Mouse (Mus musculus) brain, embryonic 18.5 days (tissue): ENCODE measurements at regions not wholly inside any gene's neighbourhood (a gene's known extent, or its start where the extent isn't known, plus 50 kb on each side); places are given as distances from the start of the nearest gene placed in this dataset.

ENCODE experiments used
- DNase-seq: peaks from one replicate; pipeline ENCODE4 v3.0.0-alpha.2; 2012; ENCODE audit warnings: low read depth, low spot score

DNA sequence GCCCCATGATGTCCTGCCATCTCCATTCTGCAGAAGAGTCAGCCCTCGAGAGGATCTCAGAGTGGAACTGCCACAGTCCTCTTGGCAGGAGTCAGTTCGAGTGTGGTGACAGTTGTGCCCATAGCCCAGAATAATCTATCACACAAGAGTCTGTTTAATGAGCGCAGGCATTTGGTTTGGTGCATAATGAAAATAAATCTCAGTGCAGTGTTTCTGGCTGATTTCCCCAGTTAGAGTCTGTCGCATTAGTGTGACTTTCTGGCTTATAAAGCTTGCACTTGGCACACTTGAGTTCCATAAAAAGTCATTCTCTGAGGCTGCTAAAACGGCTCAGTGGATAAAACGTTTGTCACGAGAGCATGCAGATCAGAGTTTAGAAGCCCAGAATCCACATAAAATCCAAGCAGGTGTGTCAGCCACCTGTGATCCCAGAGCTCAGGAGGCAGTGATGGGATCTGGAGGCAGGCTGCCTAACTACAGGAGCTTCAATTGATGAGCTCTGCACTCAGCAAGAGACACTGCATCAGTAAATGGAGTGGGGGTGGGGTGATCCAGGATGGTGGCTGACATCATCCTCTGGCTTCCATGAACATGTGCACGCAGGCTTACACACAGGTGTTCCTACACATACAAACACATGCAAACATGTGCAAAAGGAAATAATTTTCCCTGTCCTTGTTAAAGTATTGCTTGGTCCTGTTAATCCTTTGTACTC lies 578.5 kb downstream of the Plekhb2 start:
- DNase-seq: peak; percentile 1

GRCm38 (mm10) chr1:35429471-35429870 lies 579.7 kb downstream of the Plekhb2 start:
- no peak for DNase-seq

- no peak for DNase-seq
Observed at GRCm38 (mm10) chr1:35435721-35436120, 585.9 kb downstream of the Plekhb2 start.

- no peak for DNase-seq
Observed at GRCm38 (mm10) chr1:35447345-35447744, 597.6 kb downstream of the Plekhb2 start.

DNA sequence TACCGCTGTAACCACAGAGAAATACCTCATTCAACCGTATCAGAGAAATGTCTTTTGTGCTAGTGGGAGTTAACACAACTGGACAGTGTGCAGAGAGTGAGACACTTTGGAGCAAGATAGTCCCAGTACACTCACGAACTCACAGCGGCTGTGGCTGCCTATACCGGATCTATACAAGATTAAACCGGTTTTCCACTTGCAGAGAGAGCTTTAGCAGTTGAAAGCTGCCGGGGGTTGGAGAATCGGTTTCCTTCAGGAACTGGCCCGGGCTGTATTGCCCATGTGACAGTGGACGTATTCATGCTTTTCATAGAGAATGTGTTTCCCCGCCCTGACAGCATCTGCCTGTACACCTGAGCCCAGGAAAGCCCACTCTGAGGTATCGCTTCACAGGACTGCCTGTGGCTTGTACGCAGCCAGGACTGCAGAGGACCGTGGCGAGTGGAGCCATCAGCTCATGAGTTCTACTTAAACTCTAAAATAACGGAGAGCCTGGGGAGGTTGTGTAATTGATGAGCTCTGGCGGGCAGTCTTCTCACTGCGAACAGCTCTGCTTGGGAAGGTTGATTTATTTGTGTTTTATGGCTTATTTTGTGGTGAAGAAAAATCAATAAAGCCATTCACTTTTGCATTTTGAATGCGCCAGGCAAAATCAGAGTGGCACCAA lies 602.8 kb downstream of the Plekhb2 start:
- no peak for DNase-seq

DNA sequence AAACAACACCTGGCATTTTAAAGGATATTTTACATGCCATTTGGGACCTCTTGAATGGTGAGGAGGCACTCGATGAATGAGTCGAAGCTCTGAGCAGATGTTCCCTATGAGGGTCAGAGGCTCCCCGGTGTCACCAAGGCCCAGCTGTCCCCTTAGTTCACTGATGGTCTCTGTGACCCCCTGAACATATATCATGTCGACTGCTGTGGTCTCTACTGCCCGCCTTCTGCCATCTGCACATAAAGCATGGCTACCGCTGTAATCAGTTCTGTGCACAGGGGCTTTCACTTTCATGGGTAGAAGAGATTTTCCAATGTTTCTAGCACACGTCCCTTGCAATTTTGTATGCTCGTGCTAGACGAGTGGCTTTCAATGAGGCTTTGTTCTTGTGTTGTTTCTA lies 607.8 kb downstream of the Plekhb2 start:
- DNase-seq: no peak

- no peak for DNase-seq
Observed at GRCm38 (mm10) chr1:35465081-35465480, 603.1 kb upstream of the Hs6st1 start.

- DNase-seq: no peak
Observed at GRCm38 (mm10) chr1:35469185-35469753, 598.9 kb upstream of the Hs6st1 start.

GRCm38 (mm10) chr1:35478262-35478661 lies 589.9 kb upstream of the Hs6st1 start:
- no peak for DNase-seq

DNA sequence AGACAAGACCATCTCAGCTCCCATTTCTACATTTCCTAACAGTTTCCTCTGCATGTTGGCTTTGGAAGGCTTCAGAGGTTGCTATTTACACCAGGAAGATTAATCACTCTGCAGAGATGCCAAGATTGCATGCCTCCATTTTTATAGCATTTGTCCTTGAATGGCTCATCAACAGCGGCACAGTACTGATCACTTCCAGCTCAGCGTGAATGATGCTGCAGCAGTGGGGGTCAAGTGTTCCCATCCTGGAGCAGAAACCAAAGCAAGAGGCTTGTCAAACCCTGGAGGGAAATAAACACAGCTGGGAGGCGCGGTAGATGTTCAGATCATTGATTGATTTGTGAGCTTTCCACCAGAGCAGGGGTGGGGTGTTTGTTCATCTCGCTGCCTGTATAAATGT lies 572.2 kb upstream of the Hs6st1 start:
- no peak for DNase-seq

DNA sequence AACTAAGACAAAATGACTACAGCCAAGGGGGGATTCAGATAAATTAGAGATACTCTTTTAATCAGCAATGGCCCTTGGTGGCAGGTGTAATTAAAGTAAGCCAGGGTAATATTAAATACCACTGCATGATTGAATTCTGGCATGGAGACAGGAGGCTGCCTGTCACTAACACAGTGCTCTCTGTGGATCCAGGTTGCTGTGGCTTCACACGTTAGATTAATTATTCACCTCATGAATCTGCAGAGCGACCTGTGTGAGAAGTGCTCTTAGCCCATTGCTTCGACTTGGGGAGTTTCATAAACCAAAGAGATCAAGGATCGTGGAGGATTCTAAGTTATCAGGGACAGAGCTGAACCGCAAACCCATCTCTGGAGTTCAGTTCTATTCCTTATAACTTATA lies 545.2 kb upstream of the Hs6st1 start:
- DNase-seq: no peak

DNA sequence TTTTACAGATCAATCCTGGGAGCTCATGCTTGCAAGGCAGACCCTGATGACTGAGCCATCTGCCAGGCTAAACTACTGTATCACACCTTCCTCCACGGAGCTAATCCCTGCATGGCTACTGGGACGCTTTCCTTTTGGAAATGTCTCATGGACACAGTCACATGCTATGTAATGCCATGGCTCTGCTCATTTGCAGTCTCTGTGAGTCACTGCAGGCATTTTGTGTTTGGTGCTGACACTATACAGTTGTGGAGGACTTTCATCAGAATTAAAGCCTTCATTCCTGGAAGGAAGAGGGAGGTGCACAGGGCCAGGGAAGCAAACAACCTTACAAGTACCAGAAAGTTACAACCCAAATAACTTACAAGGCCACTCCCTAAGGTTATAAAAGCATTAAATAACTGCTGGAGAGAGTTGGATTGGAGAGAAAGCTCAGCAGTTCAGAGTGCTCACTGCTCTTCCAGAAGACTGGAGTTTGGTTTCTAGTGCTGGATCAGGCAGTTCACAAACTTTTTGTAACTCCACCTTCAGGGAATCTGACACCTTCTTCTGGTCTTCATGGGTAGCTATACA lies 544.3 kb upstream of the Hs6st1 start:
- no peak for DNase-seq

GRCm38 (mm10) chr1:35524788-35525187 lies 543.4 kb upstream of the Hs6st1 start:
- no peak for DNase-seq

GRCm38 (mm10) chr1:35527750-35528476 lies 540.3 kb upstream of the Hs6st1 start:
- no peak for DNase-seq

GRCm38 (mm10) chr1:35535470-35535869 lies 532.7 kb upstream of the Hs6st1 start:
- DNase-seq: no peak

DNA sequence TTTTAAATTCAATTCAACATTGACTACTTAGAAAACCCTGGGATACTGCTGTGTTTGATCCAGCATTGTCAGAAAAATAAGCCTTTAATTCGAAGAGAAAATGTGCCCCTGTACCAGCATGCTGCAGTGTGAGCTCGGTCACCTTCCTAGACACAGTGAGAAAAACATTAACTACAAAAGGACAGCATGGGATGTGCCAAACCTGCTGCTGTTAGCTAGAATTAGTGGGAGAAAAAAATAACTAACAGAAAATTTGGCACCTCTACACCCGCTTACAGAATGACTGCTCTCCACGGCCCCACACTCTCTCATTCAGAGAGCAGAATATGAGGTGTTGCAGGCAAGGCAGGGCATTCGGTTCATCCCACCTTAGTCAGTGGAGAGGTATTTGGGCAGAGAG lies 531.9 kb upstream of the Hs6st1 start:
- DNase-seq: no peak

GRCm38 (mm10) chr1:35548845-35549244 lies 519.4 kb upstream of the Hs6st1 start:
- no peak for DNase-seq

DNA sequence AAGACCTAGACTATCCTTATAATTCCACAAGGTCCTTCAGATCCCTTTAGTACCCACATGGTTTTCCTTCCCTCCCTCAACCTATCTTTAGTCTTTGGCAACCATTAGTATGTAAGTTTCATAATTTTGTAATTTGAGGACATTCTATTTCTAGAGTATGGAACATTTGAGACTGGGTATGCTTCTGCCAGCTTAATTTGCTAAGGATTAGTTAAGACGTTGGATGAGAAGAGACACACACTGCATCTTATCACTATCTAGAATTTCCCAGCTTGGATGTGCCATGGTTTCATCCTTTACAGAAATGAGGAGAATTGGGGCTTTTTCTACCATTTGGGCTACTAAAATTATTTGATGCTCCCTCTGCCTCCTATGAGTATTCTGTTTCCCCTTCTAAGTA lies 516.7 kb upstream of the Hs6st1 start:
- no peak for DNase-seq

DNA sequence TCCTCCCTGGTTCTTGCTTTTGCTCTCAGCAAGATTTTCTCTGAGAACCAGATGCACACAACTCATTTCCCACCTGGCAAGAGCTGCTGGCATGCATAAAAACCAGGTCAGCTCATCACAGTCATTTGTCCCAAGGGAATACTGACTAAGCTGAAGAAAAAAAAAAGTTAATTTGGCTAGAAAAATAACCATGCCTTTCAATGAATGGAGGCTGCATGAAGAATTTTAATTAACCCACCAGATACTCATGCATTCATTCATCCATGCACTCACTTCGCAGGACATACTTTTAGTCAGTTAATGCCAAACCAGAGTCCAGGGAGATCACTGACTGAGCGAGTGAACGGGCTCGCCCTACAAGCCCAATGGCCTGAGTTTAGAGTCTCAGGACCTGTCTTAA lies 505.4 kb upstream of the Hs6st1 start:
- DNase-seq: no peak

- DNase-seq: no peak
Observed at GRCm38 (mm10) chr1:35575203-35575602, 493.0 kb upstream of the Hs6st1 start.

GRCm38 (mm10) chr1:35579392-35579791 lies 488.8 kb upstream of the Hs6st1 start:
- no peak for DNase-seq

GRCm38 (mm10) chr1:35579992-35580391 lies 488.2 kb upstream of the Hs6st1 start:
- DNase-seq: no peak
